Mouse (Mus musculus): ENCODE data around the gene S100a8.

Gene S100a8

DNA sequence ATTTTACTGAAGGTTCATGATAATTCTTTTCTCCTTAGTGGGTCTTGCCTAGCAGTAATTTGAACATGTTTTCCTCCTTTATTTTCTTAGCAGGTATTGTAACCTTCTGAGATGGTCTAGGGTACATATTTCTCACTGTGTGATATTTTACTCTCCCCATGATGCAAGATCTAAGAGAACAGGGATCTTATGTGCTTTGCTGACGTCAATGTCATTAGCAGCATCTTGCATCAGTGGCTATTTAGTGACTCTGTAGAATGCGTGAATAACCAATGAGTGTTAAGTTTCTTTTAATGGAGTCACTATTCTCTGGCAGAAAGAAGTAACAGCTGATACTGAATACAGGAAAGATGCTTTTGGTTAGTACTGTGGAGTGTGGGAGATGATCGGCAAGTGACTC is 15.2 kb downstream of the S100a8 start:
- no peak for DNase-seq

GRCm38 (mm10) chr3:90686835-90687234 is 18.1 kb downstream of the S100a8 start:
- no peak for DNase-seq

DNA sequence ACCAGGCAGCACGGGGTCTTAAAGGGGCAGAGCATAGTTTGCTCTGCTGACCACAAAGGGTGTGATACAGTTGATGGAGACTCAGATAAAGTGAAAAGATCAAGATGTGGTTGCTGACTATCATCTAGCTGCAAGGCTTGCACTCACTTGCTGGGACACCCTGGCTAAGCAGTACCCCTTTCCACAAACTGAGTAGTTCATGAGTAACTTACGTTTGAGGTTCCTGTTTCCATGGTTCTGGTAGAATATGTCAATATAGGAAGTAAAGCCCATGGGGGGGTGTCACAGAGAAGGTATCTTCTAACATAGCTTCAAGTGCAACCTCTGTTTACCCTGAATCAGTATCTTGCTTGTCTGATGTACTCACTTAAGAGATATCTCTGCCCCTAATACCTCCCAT is 24.7 kb downstream of the S100a8 start:
- DNase-seq, result no peak

- no peak for DNase-seq
These were observed 26.8 kb downstream of the S100a8 start, which contains the start of gene S100a9 for GRCm38 (mm10) chr3:90695613-90696012. TSS of gene S100a9 (minus strand) at chr3:90695721.

DNA sequence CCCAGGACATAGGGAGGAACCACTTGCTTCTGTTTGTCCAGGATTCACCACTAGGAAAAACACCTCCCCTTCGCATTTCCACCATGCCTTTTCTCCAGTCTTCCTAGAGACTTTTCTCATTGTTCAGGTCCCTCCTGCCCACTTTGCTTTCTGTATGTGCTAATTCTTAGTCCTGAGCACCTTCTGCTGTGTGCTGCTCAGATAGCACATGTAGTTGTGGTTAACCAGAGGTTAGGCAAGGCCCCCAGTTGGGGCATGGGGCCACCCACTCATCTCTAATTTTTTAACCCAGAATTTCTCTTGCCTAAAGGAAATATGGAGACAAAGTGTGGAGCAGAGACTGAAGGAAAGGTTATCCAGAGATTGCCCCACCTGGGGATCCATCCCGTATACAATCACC is 33.5 kb downstream of the S100a8 start:
- no peak for DNase-seq

DNA sequence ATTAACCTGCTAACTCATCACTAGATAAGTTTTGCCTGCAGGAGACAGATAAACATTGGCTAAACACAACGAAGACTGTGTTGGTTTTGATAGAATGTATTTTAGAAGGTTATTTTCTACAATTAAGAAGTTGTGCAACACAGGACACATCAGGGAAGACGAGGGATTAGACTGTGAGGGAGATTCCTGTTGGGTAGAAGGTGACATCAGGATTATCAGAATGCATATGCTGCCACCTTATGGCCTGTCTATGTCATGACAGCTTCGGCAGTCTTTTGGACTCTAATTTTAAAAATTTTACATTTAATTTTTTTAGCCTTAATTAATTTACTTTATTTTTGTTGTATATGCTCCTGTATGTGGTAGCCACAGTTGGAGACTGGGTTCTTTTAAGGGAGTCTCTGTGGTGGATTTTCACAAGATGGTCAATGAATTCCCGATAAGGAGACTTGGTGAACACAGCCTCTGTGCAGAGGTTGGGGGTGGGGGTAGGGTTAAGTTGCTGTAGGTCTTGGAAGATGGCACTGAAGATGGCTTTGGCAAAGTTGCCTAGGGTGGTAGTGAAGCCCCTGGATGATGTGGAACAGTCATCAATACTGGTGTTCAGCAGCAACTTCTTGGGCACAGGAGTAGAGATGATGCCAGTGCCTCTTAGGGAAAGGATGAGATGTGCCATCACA is 39.9 kb downstream of the S100a8 start:
- peak; percentile 30 to 37 for DNase-seq

DNA sequence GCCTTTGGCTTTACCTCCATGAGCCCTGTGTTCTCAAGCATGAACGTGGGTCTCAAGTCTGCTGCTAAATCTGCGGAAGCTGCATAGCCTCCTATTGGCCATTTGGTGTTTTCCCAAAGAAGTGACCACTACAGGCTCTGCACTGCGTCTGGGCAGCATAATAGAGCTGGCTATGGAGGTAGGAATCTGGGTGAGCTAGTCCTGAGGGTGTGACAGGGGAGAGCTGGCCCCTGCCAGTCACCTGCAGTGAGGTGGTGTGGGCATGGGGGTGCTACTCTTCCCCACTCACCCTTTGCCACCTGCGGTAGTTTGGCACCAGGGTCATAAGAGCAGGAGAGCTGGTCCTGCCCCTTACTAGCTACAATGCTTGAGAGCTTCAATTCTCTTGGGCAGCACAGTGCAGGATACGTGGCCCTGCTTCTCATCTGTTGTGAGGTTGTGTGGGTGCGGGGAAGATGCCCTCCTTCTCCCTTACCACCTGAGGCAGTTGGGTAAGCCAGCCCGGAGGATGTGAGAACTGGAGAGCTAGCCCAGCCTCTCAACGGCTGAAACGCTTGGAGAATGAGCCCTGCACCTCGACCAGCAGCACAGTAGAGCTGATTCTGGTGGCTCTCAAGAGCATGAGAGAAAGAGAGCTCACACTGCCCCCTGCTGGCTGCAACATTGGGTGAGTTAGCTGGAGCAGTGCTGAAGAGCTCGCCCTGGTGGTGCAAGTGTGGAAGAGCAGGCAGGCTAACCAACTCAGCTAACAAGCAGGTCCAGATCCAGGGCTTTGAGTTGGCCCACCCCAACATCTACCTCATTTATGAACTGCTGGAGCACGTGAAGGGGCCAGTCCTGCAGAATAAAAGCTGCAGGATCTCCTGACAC is 41.0 kb downstream of the S100a8 start:
- DNase-seq, result peak; percentile 74 to 92
